Comparison of ENCODE assay signal across 8 mouse cellular contexts in genomic region chr10:127666501-127667268, GRCm38 (mm10). TPM values are rescaled to one million over a fixed set of nuclear protein-coding genes. Genes with fewer than 3 reads are reported as not detected.
DNase-seq lines count a peak whose midpoint lies in the region; ATAC-seq and TF ChIP-seq lines count a peak whose summit lies in the region.

Nemp1 (plus strand) TSS chr10:127666901.

- peak; percentile 42 for ATAC-seq in liver, embryonic 11.5 days (replicated peaks; ENCODE audit: low FRiP score)
- ATAC-seq in monocyte, adult 5-6 weeks (replicated peaks; ENCODE audit: insufficient number of reproducible peaks, low FRiP score, low TSS enrichment, poor library complexity, severe bottlenecking): peak; percentile 36

- peak within 1 kb of the TSS; percentile 92 for H3K4me3 ChIP-seq in embryonic fibroblast, embryonic 13.5 days (ENCODE audit: insufficient read depth, low read length)
- H3K4me3 ChIP-seq in heart, embryonic 10.5 days: peak within 1 kb of the TSS; percentile 78
- peak within 1 kb of the TSS; percentile 63 for H3K4me3 ChIP-seq in liver, embryonic 11.5 days (ENCODE audit: low read depth, low read length)

- H3K9me3 ChIP-seq in heart, embryonic 10.5 days: no peaks in the 10 kb centered on the region
- H3K9me3 ChIP-seq in liver, embryonic 11.5 days (ENCODE audit: control insufficient read depth, low read length): no peaks in the 10 kb centered on the region

- DNase-seq in A20 (ENCODE audit: low read depth, low spot score): peak; percentile 79
- DNase-seq in adrenal gland, postnatal 25 days: peak; percentile 91
- peak; percentile 92 for DNase-seq in heart, embryonic 10.5 days (ENCODE audit: low spot score)
- DNase-seq in kidney, adult 9 months: peak; percentile 85
- peak; percentile 78 for DNase-seq in liver, embryonic 11.5 days (ENCODE audit: low spot score)
- DNase-seq in spleen, postnatal 4 days (ENCODE audit: low spot score in 2 of 2): peak; percentile 59 to 77

- peaks cover 39% of the 10 kb centered on the region for H3K27me3 ChIP-seq in heart, embryonic 10.5 days (ENCODE audit: insufficient read depth, poor library complexity, severe bottlenecking)
- H3K27me3 ChIP-seq in liver, embryonic 11.5 days (replicated peaks; ENCODE audit: control insufficient read depth, insufficient read depth, low read length): peaks cover 60% of the 10 kb centered on the region

- TF ChIP-seq CTCF in embryonic fibroblast, embryonic 13.5 days (IDR thresholded peaks at IDR 0.05; ENCODE audit: borderline replicate concordance, insufficient read depth, low read length): no peak

- no peaks in the 10 kb centered on the region; the same call in 1 of the 2 replicates for H3K4me1 ChIP-seq in embryonic fibroblast, embryonic 13.5 days (ENCODE audit: control insufficient read depth, insufficient read depth, low read length)
- peaks cover 80% of the 10 kb centered on the region for H3K4me1 ChIP-seq in heart, embryonic 10.5 days
- H3K4me1 ChIP-seq in liver, embryonic 11.5 days (replicated peaks; ENCODE audit: control insufficient read depth, insufficient read depth, low read length): peaks cover 49% of the 10 kb centered on the region

- H3K9ac ChIP-seq in liver, embryonic 11.5 days (ENCODE audit: low read depth, low read length): peak within 1 kb of the TSS; percentile 31

- WGBS in heart, embryonic 10.5 days: under 1% methylated on average over 64 of the region's 73 CpGs
- 1% methylated on average over 65 of the region's 73 CpGs for WGBS in liver, embryonic 11.5 days

- H3K4me2 ChIP-seq in liver, embryonic 11.5 days: peak within 1 kb of the TSS; percentile 93

- peaks cover 22% of the 10 kb centered on the region for H3K36me3 ChIP-seq in heart, embryonic 10.5 days
- H3K36me3 ChIP-seq in liver, embryonic 11.5 days (ENCODE audit: control insufficient read depth, insufficient read depth, low read length): no peaks in the 10 kb centered on the region

- peak; percentile 85 for TF ChIP-seq POLR2A in embryonic fibroblast, embryonic 13.5 days (IDR thresholded peaks at IDR 0.05; ENCODE audit: low read depth, low read length)

- peak within 1 kb of the TSS; percentile 100 for H3K27ac ChIP-seq in embryonic fibroblast, embryonic 13.5 days (ENCODE audit: insufficient read depth, low read length)
- H3K27ac ChIP-seq in heart, embryonic 10.5 days: peak within 1 kb of the TSS; percentile 96
- H3K27ac ChIP-seq in liver, embryonic 11.5 days (ENCODE audit: low read depth, low read length): peak within 1 kb of the TSS; percentile 89

RNA-seq across cellular contexts. Expression of gene Nemp1, which starts in this region (rescaled TPM):
- total RNA-seq in adrenal gland, postnatal 25 days (2021): 9.6 and 13.7 TPM in 2 replicates
- 8.5 and 10.6 TPM in 2 replicates for polyA plus RNA-seq in embryonic fibroblast, embryonic 13.5 days (2011; ENCODE audit: insufficient read length, low read depth, missing spikeins)
- polyA plus RNA-seq in heart, embryonic 10.5 days (2016; fragmentation: Nextera tagmentation; extraction: Ambion mirVana): 7.7 and 8.8 TPM in 2 replicates
- 10.5 and 11.2 TPM in 2 replicates for polyA plus RNA-seq in liver, embryonic 11.5 days (2014; fragmentation: Nextera tagmentation; extraction: Ambion mirVana)
- 16.1 to 28.4 TPM (median 17.2 TPM) in 3 replicates for total RNA-seq in monocyte, adult 5-6 weeks (2017)

Comparison
In these comparisons a context has a peak if more than half of its experiments do, and no peak if none do; other contexts are left out.
1. Peak in every context shown above with its lines: DNase-seq, ATAC-seq, H3K4me3 ChIP-seq and H3K27ac ChIP-seq.